Mouse (Mus musculus) erythroblast, embryonic 14.5 days (primary cell): ENCODE measurements around the gene Irak3.

Source experiments
- GATA1 ChIP-seq: IDR thresholded peaks from 2 replicates; pipeline ENCODE4 v1.6.1; 2012; ENCODE audit warnings: low read length, inconsistent platforms, mixed read lengths
- TAL1 ChIP-seq: IDR thresholded peaks from 3 replicates; pipeline ENCODE4 v1.6.1; 2012; ENCODE audit warnings: low read length, inconsistent platforms, mixed read lengths

GRCm38 (mm10) chr10:120174192-120174705 is 27.7 kb downstream of the Irak3 start:
- TF ChIP-seq GATA1: no peak
- TF ChIP-seq TAL1: no peak
